Mouse (Mus musculus) midbrain, embryonic 12.5 days (tissue): ENCODE data around the gene Vav3. TPM values are rescaled to one million over a fixed set of nuclear protein-coding genes. Genes with fewer than 3 reads are reported as not detected.

Source experiments
- ATAC-seq: fragments of 200-750 bp; cut with Nextera tagmentation; 2 replicates; pipeline ENCODE4 v1.8.0; 2017; ENCODE audit warnings: low read depth, moderate TSS enrichment, moderate library complexity; ENCODE audit not compliant: low FRiP score
- H3K27ac ChIP-seq: fragments of 300-500 bp; sonication (generic); replicated peaks from 2 replicates; pipeline ENCODE4 v1.5.1; 2016; ENCODE audit warnings: mild to moderate bottlenecking
- H3K27me3 ChIP-seq: fragments of 300-500 bp; sonication (generic); 2 replicates; pipeline ENCODE4 v1.6.1; 2016; ENCODE audit warnings: mild to moderate bottlenecking
- H3K36me3 ChIP-seq: fragments of 300-500 bp; sonication (generic); 2 replicates; pipeline ENCODE4 v1.6.1; 2016
- H3K4me1 ChIP-seq: fragments of 300-500 bp; sonication (generic); 2 replicates; pipeline ENCODE4 v1.6.1; 2016
- H3K4me2 ChIP-seq: fragments of 300-500 bp; sonication (generic); replicated peaks from 2 replicates; pipeline ENCODE4 v1.6.1; 2016; ENCODE audit warnings: mild to moderate bottlenecking, moderate library complexity
- H3K4me3 ChIP-seq: fragments of 300-500 bp; sonication (generic); 2 replicates; pipeline ENCODE4 v1.5.1; 2016; ENCODE audit warnings: mild to moderate bottlenecking
- H3K9ac ChIP-seq: fragments of 300-500 bp; sonication (generic); replicated peaks from 2 replicates; pipeline ENCODE4 v1.6.1; 2016; ENCODE audit warnings: mild to moderate bottlenecking, moderate library complexity
- H3K9me3 ChIP-seq: fragments of 300-500 bp; sonication (generic); 2 replicates; pipeline ENCODE4 v1.6.1; 2016; ENCODE audit warnings: mild to moderate bottlenecking
- WGBS: fragments of 180-500 bp; shearing (Covaris S2); methylation state at CpG from one replicate; pipeline ENCODE4 v1.1.7; 2016; 5-methylcytosine and 5-hydroxymethylcytosine counted together
- polyA plus RNA-seq: library from polyadenylated mRNA; unstranded; fragments of >200 nt; fragmentation: Nextera tagmentation; extraction: Ambion mirVana; gene quantifications from 2 replicates; pipeline ENCODE4 v1.2.1, GENCODE M21; 2016

Vav3 gene
- polyA plus RNA-seq, 1 experiment from 2014 or later: 27.4 TPM

GRCm38 (mm10) chr3:109360746-109361145, 20.3 kb downstream of the Vav3 start:
- H3K9ac ChIP-seq: no peak overlapping the region
- H3K4me1 ChIP-seq: no peaks in the 10 kb centered on the region
- no peak overlapping the region for H3K27ac ChIP-seq
- H3K4me2 ChIP-seq: no peak overlapping the region
- H3K9me3 ChIP-seq: no peaks in the 10 kb centered on the region
- H3K36me3 ChIP-seq: no peaks in the 10 kb centered on the region
- 87% methylated on average over 4 of the region's 4 CpGs for WGBS
- H3K27me3 ChIP-seq: no peaks in the 10 kb centered on the region
- ATAC-seq: no peak
- H3K4me3 ChIP-seq: no peak overlapping the region

GRCm38 (mm10) chr3:109361882-109362281, 21.4 kb downstream of the Vav3 start:
- Histone ChIP-seq H3K9me3 (no peaks in the 10 kb centered on the region), H3K4me3 (no peak overlapping the region), H3K4me1 (peaks cover 8% of the 10 kb centered on the region; the same call in 1 of the 2 replicates), H3K36me3 (no peaks in the 10 kb centered on the region), H3K27me3 (no peaks in the 10 kb centered on the region), H3K9ac (no peak overlapping the region), H3K4me2 (no peak overlapping the region), H3K27ac (no peak overlapping the region)
- no peak for ATAC-seq
- 85% methylated on average over 5 of the region's 5 CpGs for WGBS

- H3K4me1 ChIP-seq: peaks cover 8% of the 10 kb centered on the region; the same call in 1 of the 2 replicates
- 84% methylated on average over 3 of the region's 3 CpGs for WGBS
- no peak overlapping the region for H3K4me3 ChIP-seq
- no peak overlapping the region for H3K4me2 ChIP-seq
- no peak overlapping the region for H3K9ac ChIP-seq
- no peak overlapping the region for H3K27ac ChIP-seq
- ATAC-seq: no peak
- no peaks in the 10 kb centered on the region for H3K9me3 ChIP-seq
- H3K36me3 ChIP-seq: no peaks in the 10 kb centered on the region
- no peaks in the 10 kb centered on the region for H3K27me3 ChIP-seq
These were observed 21.9 kb downstream of the Vav3 start for GRCm38 (mm10) chr3:109362310-109362709.

GRCm38 (mm10) chr3:109363522-109363921, 23.1 kb downstream of the Vav3 start:
- Histone ChIP-seq H3K9me3 (no peaks in the 10 kb centered on the region), H3K27me3 (no peaks in the 10 kb centered on the region), H3K27ac (no peak overlapping the region), H3K9ac (no peak overlapping the region), H3K4me1 (peaks cover 8% of the 10 kb centered on the region; the same call in 1 of the 2 replicates), H3K36me3 (no peaks in the 10 kb centered on the region), H3K4me2 (no peak overlapping the region), H3K4me3 (no peak overlapping the region)
- WGBS: 73% methylated on average over 5 of the region's 5 CpGs
- no peak for ATAC-seq

- H3K4me1 ChIP-seq: peaks cover 8% of the 10 kb centered on the region; the same call in 1 of the 2 replicates
- no peak for ATAC-seq
- H3K9ac ChIP-seq: no peak overlapping the region
- no peaks in the 10 kb centered on the region for H3K27me3 ChIP-seq
- H3K4me3 ChIP-seq: no peak overlapping the region
- H3K4me2 ChIP-seq: no peak overlapping the region
- no peaks in the 10 kb centered on the region for H3K9me3 ChIP-seq
- WGBS: 86% methylated on average over 2 of the region's 2 CpGs
- no peaks in the 10 kb centered on the region for H3K36me3 ChIP-seq
- H3K27ac ChIP-seq: 0 out of 2 replicates have a peak overlapping the region, but pooled peaks have one; percentile 2
These were observed 25.4 kb downstream of the Vav3 start for GRCm38 (mm10) chr3:109365875-109366274.

GRCm38 (mm10) chr3:109366411-109366851, 26.0 kb downstream of the Vav3 start:
- Histone ChIP-seq H3K27me3 (no peaks in the 10 kb centered on the region), H3K4me3 (no peak overlapping the region), H3K36me3 (no peaks in the 10 kb centered on the region), H3K27ac (0 out of 2 replicates have a peak overlapping the region, but pooled peaks have one; percentile 2), H3K9ac (no peak overlapping the region), H3K4me1 (peaks cover 8% of the 10 kb centered on the region; the same call in 1 of the 2 replicates), H3K9me3 (no peaks in the 10 kb centered on the region), H3K4me2 (no peak overlapping the region)
- WGBS: 55% methylated on average over 7 of the region's 7 CpGs
- peak; percentile 38 for ATAC-seq

GRCm38 (mm10) chr3:109368383-109369289, 28.2 kb downstream of the Vav3 start:
- Histone ChIP-seq H3K4me3 (no peak overlapping the region), H3K9me3 (no peaks in the 10 kb centered on the region), H3K9ac (no peak overlapping the region), H3K27me3 (no peaks in the 10 kb centered on the region), H3K27ac (no peak overlapping the region), H3K4me1 (peaks cover 8% of the 10 kb centered on the region; the same call in 1 of the 2 replicates), H3K4me2 (no peak overlapping the region), H3K36me3 (no peaks in the 10 kb centered on the region)
- ATAC-seq: no peak
- WGBS: 77% methylated on average over 9 of the region's 9 CpGs

- peaks cover under 1% of the 10 kb centered on the region; the same call in 1 of the 2 replicates for H3K4me1 ChIP-seq
- H3K9me3 ChIP-seq: no peaks in the 10 kb centered on the region
- H3K4me3 ChIP-seq: no peak overlapping the region
- ATAC-seq: no peak
- no peak overlapping the region for H3K4me2 ChIP-seq
- H3K36me3 ChIP-seq: no peaks in the 10 kb centered on the region
- WGBS: no CpG with 5 or more reads among the region's 1 CpGs
- no peak overlapping the region for H3K9ac ChIP-seq
- H3K27ac ChIP-seq: no peak overlapping the region
- H3K27me3 ChIP-seq: no peaks in the 10 kb centered on the region
These were observed 31.1 kb downstream of the Vav3 start for GRCm38 (mm10) chr3:109371576-109371975.

GRCm38 (mm10) chr3:109372678-109373077, 32.2 kb downstream of the Vav3 start:
- Histone ChIP-seq H3K4me1 (no peaks in the 10 kb centered on the region), H3K4me2 (no peak overlapping the region), H3K9ac (no peak overlapping the region), H3K36me3 (no peaks in the 10 kb centered on the region), H3K27ac (no peak overlapping the region), H3K27me3 (no peaks in the 10 kb centered on the region), H3K9me3 (no peaks in the 10 kb centered on the region), H3K4me3 (no peak overlapping the region)
- ATAC-seq: no peak
- 93% methylated on average over 4 of the region's 4 CpGs for WGBS

- Histone ChIP-seq H3K27ac (no peak overlapping the region), H3K9me3 (no peaks in the 10 kb centered on the region), H3K27me3 (no peaks in the 10 kb centered on the region), H3K9ac (no peak overlapping the region), H3K4me2 (no peak overlapping the region), H3K4me3 (no peak overlapping the region), H3K4me1 (no peaks in the 10 kb centered on the region), H3K36me3 (no peaks in the 10 kb centered on the region)
- no peak for ATAC-seq
- WGBS: 74% methylated on average over 4 of the region's 4 CpGs
These were observed 37.8 kb downstream of the Vav3 start for GRCm38 (mm10) chr3:109378278-109378677.

GRCm38 (mm10) chr3:109378684-109379083, 38.2 kb downstream of the Vav3 start:
- no peaks in the 10 kb centered on the region for H3K9me3 ChIP-seq
- H3K36me3 ChIP-seq: no peaks in the 10 kb centered on the region
- no peak overlapping the region for H3K4me3 ChIP-seq
- no peak for ATAC-seq
- H3K4me1 ChIP-seq: no peaks in the 10 kb centered on the region
- H3K27me3 ChIP-seq: no peaks in the 10 kb centered on the region
- H3K4me2 ChIP-seq: no peak overlapping the region
- WGBS: 82% methylated on average over 6 of the region's 6 CpGs
- H3K27ac ChIP-seq: no peak overlapping the region
- no peak overlapping the region for H3K9ac ChIP-seq

- no peaks in the 10 kb centered on the region for H3K4me1 ChIP-seq
- no peak overlapping the region for H3K27ac ChIP-seq
- ATAC-seq: no peak
- H3K27me3 ChIP-seq: no peaks in the 10 kb centered on the region
- H3K4me3 ChIP-seq: no peak overlapping the region
- H3K36me3 ChIP-seq: no peaks in the 10 kb centered on the region
- WGBS: 94% methylated on average over 10 of the region's 10 CpGs
- H3K4me2 ChIP-seq: no peak overlapping the region
- H3K9me3 ChIP-seq: no peaks in the 10 kb centered on the region
- H3K9ac ChIP-seq: no peak overlapping the region
These were observed 48.3 kb downstream of the Vav3 start for GRCm38 (mm10) chr3:109388730-109389129.
